Mouse (Mus musculus) hindbrain, embryonic 14.5 days (tissue): ENCODE results near the gene Gli1. TPM values are rescaled to one million over a fixed set of nuclear protein-coding genes. Genes with fewer than 3 reads are reported as not detected.

ENCODE experiments used
- ATAC-seq: fragments of 200-750 bp; cut with Nextera tagmentation; 2 replicates; pipeline ENCODE4 v1.8.0; 2017; ENCODE audit warnings: moderate number of reproducible peaks, mild to moderate bottlenecking, moderate TSS enrichment, moderate library complexity; ENCODE audit not compliant: low FRiP score
- DNase-seq: peaks from one replicate; pipeline ENCODE4 v3.0.0-alpha.2; 2015; ENCODE audit warnings: low spot score
- H3K27ac ChIP-seq: fragments of 300-500 bp; sonication (generic); 2 replicates; pipeline ENCODE4 v1.5.1; 2014; ENCODE audit warnings: mild to moderate bottlenecking, moderate library complexity
- H3K27me3 ChIP-seq: fragments of 300-500 bp; sonication (generic); 2 replicates; pipeline ENCODE4 v1.6.1; 2014; ENCODE audit warnings: mild to moderate bottlenecking, low read length, mixed read lengths; ENCODE audit not compliant: control insufficient read depth, insufficient read depth
- H3K36me3 ChIP-seq: fragments of 300-500 bp; sonication (generic); replicated peaks from 2 replicates; pipeline ENCODE4 v1.6.1; 2014; ENCODE audit not compliant: control insufficient read depth, insufficient read depth
- H3K4me1 ChIP-seq: fragments of 300-500 bp; sonication (generic); replicated peaks from 2 replicates; pipeline ENCODE4 v1.6.1; 2014; ENCODE audit warnings: antibody characterized with exemption, low read length, mixed read lengths; ENCODE audit not compliant: control insufficient read depth, insufficient read depth
- H3K4me2 ChIP-seq: fragments of 300-500 bp; sonication (generic); replicated peaks from 2 replicates; pipeline ENCODE4 v1.6.1; 2014; ENCODE audit warnings: mild to moderate bottlenecking, moderate library complexity
- H3K4me3 ChIP-seq: fragments of 300-500 bp; sonication (generic); replicated peaks from 2 replicates; pipeline ENCODE4 v1.5.1; 2014; ENCODE audit warnings: mild to moderate bottlenecking, low read length
- H3K9ac ChIP-seq: fragments of 300-500 bp; sonication (generic); 2 replicates; pipeline ENCODE4 v1.6.1; 2014
- H3K9me3 ChIP-seq: fragments of 300-500 bp; sonication (generic); 2 replicates; pipeline ENCODE4 v1.6.1; 2016; ENCODE audit warnings: low read length; ENCODE audit not compliant: control insufficient read depth
- WGBS: fragments of 180-500 bp; shearing (Covaris S2); extraction: QIAGEN DNeasy Blood & Tissue Kit; methylation state at CpG from one replicate; pipeline ENCODE4 v1.1.7; 2014; 5-methylcytosine and 5-hydroxymethylcytosine counted together
- polyA plus RNA-seq: library from polyadenylated mRNA; unstranded; fragments of >200 nt; fragmentation: Nextera tagmentation; extraction: Ambion mirVana; gene quantifications from 2 replicates; pipeline ENCODE4 v1.2.1, GENCODE M21; 2014

Gli1 gene
- polyA plus RNA-seq, 1 experiment from 2014 or later: 1.3 TPM

DNA sequence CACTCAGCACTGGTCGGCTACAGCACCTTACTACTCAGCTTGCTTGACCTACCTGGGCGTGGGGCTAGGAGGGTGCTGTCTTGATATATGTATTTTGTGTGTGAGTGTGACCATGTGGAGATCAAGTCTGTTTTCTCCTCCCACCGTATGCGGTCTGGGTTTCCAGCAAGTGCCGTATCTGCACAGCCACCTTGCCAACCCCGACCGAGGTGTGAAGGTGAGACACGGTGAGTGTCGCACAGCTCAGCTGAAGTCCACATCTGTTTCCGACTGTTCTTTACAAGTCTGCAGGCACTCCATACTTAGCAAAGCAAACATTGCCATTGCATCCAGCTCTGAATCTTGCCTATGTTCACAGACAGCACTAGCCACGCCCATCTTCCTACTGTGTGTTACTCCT is 38.6 kb downstream of the Gli1 start:
- no peak for DNase-seq
- Histone ChIP-seq H3K27ac (no peak overlapping the region), H3K9ac (no peak overlapping the region), H3K4me2 (no peak overlapping the region), H3K4me1 (no peaks in the 10 kb centered on the region), H3K36me3 (peaks cover 99% of the 10 kb centered on the region), H3K9me3 (no peaks in the 10 kb centered on the region), H3K27me3 (no peaks in the 10 kb centered on the region), H3K4me3 (no peak overlapping the region)
- WGBS: 95% methylated on average over 11 of the region's 11 CpGs
- no peak for ATAC-seq

DNA sequence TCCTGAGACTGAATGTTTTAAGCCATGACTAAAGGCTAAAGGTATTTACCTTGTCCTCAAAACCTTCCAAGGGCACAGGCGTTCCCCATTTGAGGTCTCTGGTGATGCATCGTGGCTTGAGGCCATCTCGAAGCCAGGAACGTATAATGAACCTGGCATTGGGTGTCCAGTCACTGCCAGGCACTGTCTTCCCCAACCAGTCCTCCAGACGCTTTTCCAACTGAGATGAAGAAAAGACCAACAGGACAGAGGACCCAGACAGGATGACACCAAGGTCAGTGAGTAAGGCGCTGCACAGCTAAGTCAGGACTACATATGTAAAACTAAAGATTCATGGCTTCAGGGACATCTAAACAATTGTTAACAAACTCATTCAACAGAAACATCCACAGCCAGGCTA is 41.4 kb downstream of the Gli1 start:
- Histone ChIP-seq H3K27me3 (no peaks in the 10 kb centered on the region), H3K4me2 (no peak overlapping the region), H3K27ac (no peak overlapping the region), H3K9ac (no peak overlapping the region), H3K9me3 (no peaks in the 10 kb centered on the region), H3K4me1 (no peaks in the 10 kb centered on the region), H3K36me3 (peaks cover 99% of the 10 kb centered on the region), H3K4me3 (no peak overlapping the region)
- ATAC-seq (no peak), DNase-seq (no peak)
- WGBS: 96% methylated on average over 6 of the region's 6 CpGs

DNA sequence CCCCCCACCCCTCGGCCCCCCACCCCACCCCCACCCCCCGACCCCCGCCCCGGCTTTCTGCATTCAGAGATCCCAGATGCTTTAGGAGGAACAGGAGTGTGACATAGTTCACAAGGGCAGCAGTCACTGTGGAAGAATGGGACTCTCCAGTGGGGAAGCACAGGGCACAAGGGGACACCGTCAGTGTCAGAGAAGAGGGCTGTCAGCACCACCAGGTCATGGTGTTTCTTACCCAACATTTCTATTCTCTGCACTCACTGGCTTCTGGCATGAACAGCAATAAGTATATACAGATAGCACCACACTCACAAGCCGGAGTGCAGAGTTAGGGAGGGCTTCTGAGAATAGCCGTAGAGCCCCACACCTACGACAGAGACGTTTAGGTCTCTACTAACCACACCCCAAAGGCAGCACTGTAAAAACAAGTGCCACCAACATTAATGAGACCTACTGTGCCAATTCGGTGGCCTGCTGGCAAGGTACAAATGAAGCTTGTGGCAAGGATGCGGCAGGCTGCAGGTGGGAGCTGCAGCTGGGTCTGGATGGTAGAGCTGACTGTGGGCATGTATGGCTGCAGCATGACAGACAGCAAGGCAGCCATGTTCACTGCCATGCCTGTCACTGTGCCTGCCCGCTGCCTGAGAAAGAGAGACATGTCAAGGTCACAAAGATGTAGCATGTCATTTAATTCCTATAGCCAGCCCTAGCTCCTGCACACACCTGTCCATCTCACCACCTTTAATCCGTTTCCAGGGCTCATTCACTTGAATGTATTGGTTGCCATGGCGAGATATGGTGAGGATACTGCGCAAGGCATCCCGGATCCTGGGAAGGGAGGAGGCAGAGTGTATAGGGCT is 44.5 kb downstream of the Gli1 start:
- Histone ChIP-seq H3K4me1 (peaks cover 4% of the 10 kb centered on the region), H3K4me2 (no peak overlapping the region), H3K27ac (no peak overlapping the region), H3K9me3 (no peaks in the 10 kb centered on the region), H3K4me3 (no peak overlapping the region), H3K27me3 (no peaks in the 10 kb centered on the region), H3K9ac (no peak overlapping the region), H3K36me3 (peaks cover 87% of the 10 kb centered on the region)
- ATAC-seq: no peak
- DNase-seq: no peak
- 94% methylated on average over 16 of the region's 16 CpGs for WGBS

DNA sequence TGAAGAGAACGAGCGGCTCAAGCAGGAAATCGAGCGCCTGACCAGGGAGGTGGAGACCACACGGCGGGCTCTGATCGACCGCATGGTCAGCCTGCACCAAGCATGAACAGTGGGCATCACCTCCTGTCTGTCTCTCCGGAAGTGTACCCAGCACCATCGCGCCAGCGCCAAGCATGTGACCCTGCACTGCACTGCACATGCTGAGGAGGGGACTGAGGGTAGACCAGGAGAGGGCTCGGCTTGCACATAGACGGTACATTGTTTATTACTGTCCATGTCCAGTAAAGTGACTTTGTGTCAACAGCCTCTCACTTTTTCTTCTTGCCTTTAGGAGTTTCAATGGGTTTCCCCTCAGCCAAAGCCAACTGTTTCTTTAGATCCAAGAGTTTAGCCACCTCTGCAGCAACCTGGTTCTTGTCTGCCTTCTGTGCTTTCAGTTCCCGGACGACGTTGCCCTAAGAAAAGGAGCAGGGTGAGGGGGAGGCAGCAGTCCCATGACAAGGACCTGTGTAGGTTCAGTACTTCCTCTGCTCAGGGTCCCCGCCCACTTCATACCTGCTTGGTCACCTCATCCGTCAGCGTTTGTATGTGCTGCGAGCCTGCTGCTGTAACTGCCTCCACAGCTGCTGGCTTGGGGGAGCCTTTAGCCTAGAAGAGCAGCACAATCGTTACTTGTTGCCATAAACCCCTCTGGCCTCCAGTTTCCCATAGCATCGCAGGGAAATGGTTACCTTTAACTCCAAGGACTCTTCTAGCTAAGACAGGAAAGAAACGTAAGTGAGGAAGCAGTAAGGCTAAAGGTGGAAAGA is 45.6 kb downstream of the Gli1 start:
- no peak overlapping the region for H3K4me3 ChIP-seq
- no peak overlapping the region for H3K4me2 ChIP-seq
- no peaks in the 10 kb centered on the region for H3K27me3 ChIP-seq
- no peak for DNase-seq
- ATAC-seq: no peak
- peaks cover 77% of the 10 kb centered on the region for H3K36me3 ChIP-seq
- no peak overlapping the region for H3K9ac ChIP-seq
- no peak overlapping the region for H3K27ac ChIP-seq
- no peaks in the 10 kb centered on the region for H3K9me3 ChIP-seq
- WGBS: 94% methylated on average over 24 of the region's 24 CpGs
- H3K4me1 ChIP-seq: peaks cover 13% of the 10 kb centered on the region

DNA sequence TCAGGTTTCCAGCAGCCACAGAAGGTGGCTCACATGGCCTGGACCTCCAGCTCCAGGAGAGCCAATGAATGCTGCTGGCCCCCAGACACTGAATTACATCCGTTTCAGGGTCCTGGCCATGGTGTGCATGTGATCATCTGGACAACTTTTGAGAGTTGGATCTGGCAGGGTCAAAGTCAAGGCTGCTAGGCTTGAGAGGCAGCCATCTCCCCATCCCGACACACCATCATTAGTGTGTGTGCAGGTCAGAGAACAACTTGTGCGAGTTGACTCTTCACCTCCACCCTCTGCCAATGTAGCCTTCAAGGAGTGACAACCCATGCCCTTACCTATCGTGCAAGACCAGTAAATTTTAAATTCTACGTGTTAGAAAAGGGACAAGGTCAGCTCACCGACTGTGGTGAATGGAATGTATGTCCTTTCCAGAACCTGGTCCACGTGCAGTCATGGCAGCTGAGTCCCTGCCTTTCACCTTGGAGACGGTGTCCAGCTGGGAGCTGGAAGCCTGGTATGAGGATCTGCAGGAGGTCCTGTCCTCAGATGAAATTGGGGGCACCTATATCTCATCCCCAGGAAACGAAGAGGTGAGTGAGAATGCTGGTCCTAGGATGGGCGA is 46.8 kb downstream of the Gli1 start:
- H3K27ac ChIP-seq: no peak overlapping the region
- H3K9ac ChIP-seq: no peak overlapping the region
- H3K4me1 ChIP-seq: peaks cover 14% of the 10 kb centered on the region
- H3K9me3 ChIP-seq: no peaks in the 10 kb centered on the region
- DNase-seq (no peak), ATAC-seq (no peak)
- H3K4me3 ChIP-seq: no peak overlapping the region
- no peak overlapping the region for H3K4me2 ChIP-seq
- no peaks in the 10 kb centered on the region for H3K27me3 ChIP-seq
- 93% methylated on average over 10 of the region's 10 CpGs for WGBS
- H3K36me3 ChIP-seq: peaks cover 65% of the 10 kb centered on the region

DNA sequence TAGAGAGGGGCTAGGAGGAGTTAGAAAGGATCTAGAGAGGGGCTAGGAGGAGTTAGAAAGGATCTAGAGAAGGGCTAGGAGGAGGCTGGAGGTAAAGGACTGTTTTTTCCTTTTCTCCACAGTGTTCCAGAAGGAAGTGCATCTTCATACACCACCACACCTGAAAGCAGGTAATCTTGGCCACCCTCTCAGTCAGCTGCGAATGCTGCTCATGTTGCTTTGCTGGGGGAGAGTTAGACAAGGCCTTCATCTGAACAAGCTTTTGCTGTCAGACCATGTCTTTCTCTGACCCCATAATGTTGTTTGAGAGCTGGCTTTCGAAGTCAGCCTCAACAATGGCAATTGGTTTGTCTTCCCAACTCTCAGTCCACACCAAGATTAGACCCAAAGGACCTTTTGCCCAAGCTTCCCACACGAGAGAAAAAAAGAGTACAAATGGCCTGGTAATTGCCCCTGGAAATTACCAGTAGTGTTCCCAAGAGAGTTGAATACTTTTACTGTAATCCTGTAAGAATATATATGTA is 48.1 kb downstream of the Gli1 start:
- DNase-seq: no peak
- Histone ChIP-seq H3K36me3 (peaks cover 52% of the 10 kb centered on the region), H3K9ac (no peak overlapping the region), H3K27ac (no peak overlapping the region), H3K27me3 (no peaks in the 10 kb centered on the region), H3K4me1 (peaks cover 24% of the 10 kb centered on the region), H3K4me2 (no peak overlapping the region), H3K4me3 (no peak overlapping the region), H3K9me3 (no peaks in the 10 kb centered on the region)
- 89% methylated on average over 3 of the region's 3 CpGs for WGBS
- no peak for ATAC-seq

DNA sequence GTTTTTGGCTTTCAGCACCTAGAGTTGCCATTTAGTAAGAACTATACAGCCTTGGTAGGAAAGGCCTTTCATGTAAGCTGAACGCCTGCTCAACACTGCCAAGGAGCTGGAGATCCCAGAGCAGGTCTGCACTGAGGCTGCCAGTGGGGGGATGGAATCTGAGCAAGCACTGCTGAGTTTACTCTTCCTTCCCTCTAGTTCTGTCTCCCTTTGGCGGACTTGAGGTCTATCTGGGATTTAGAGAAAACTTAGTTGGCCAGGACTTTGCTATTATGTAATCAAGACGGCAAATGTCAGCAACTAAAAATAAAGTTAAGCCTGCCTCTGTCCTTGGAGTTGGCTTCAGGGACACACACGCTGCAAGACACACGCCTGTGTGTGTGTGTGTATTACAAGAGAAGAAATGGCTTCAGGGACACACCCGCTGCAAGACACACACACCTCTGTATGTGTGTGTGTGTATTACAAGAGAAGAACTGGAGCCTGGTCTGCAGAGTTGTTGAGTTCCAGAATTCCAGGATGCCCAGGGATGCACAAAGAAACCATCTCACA is 48.7 kb downstream of the Gli1 start:
- no peak for ATAC-seq

DNA sequence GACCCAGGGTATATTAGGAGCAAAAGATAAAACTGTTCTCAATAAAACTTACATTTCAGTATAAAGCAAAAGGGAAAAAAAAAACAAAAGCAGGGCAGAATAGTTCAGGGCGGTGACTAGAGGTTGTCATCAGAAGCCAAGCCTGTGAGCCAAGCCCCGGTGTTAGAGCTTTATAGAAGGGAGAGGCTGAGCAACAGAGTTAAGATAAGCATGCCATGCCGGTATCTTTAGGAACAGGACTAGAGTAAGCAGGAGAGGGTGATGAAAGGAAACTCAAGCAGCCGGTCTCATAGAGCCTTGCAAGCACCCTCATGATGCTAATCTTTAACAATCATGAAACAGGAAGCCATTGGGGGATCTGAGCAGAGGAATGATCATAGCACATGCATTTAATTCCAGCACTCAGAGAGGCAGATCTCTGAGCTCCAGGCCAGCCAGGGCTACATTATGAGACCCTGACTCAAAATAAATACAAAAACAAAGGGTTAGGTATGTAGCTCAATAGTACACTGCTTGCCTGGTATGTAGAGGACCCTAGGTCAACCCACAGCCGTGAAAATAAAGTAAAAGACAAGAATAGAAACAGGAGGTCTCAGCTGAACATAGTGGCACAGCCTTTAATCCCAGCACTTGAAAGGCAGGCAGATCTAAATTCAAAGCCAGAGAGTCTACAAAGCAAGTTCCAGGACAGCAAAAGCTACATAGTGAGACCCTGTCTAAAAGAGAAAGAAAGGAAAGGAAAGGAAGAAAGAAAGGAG is 49.7 kb downstream of the Gli1 start:
- peaks cover 40% of the 10 kb centered on the region for H3K36me3 ChIP-seq
- no peaks in the 10 kb centered on the region for H3K9me3 ChIP-seq
- no peaks in the 10 kb centered on the region for H3K27me3 ChIP-seq
- H3K27ac ChIP-seq: peak overlapping the region; percentile 97; the same call in 1 of the 2 replicates
- no peak for ATAC-seq
- H3K4me2 ChIP-seq: peak overlapping the region; percentile 92
- WGBS: 54% methylated on average over 5 of the region's 5 CpGs
- H3K4me1 ChIP-seq: peaks cover 36% of the 10 kb centered on the region
- H3K4me3 ChIP-seq: peak overlapping the region; percentile 78
- H3K9ac ChIP-seq: peak overlapping the region; percentile 63
- DNase-seq: no peak

More for the DNA sequence above, 48.7 kb downstream of the Gli1 start:
- Histone ChIP-seq H3K27ac (no peak overlapping the region), H3K27me3 (no peaks in the 10 kb centered on the region), H3K4me1 (peaks cover 25% of the 10 kb centered on the region), H3K9me3 (no peaks in the 10 kb centered on the region), H3K4me2 (0 out of 2 replicates have a peak overlapping the region, but pooled peaks have one; percentile 92), H3K9ac (no peak overlapping the region; the same call in 1 of the 2 replicates), H3K36me3 (peaks cover 46% of the 10 kb centered on the region), H3K4me3 (no peak overlapping the region)
- DNase-seq: no peak
- WGBS: 92% methylated on average over 6 of the region's 6 CpGs
